Mouse (Mus musculus): ENCODE measurements around the gene Parn. TPM values are rescaled to one million over a fixed set of nuclear protein-coding genes. Genes with fewer than 3 reads are reported as not detected.
A peak's percentile ranks its signal among the peaks of the same experiment; 100 is the strongest.
"Not testable (repeated sequence)": the region's sequence is repeated elsewhere in the genome, so short reads cannot be mapped to it uniquely, and the experiment has no call there.

The Parn gene
- polyA plus RNA-seq, 1 experiment = 15.1 TPM

GRCm38 (mm10) chr16:13674511-13674910 lies 6.5 kb upstream of the Parn start:
- 55% methylated on average over 3 of the region's 3 CpGs for WGBS
- no peak for DNase-seq
- 0 out of 2 replicates have a peak, but pooled peaks cover 1% of the 10 kb centered on the region for H3K36me3 ChIP-seq (ENCODE audit: control insufficient read depth, insufficient read depth, low read length)
- H3K4me3 ChIP-seq (ENCODE audit: insufficient read depth, low read depth, low read length) = no peak overlapping the region
- H3K4me1 ChIP-seq (ENCODE audit: control insufficient read depth, insufficient read depth, low read length) = peaks cover 5% of the 10 kb centered on the region; the same call in 1 of the 2 replicates
- no peak for TF ChIP-seq CTCF (conservative IDR thresholded peaks at IDR 0.05; ENCODE audit: insufficient read depth, insufficient read length, low read depth, low read length)
- TF ChIP-seq POLR2A (IDR thresholded peaks at IDR 0.05; ENCODE audit: low read depth, low read length) = no peak
- H3K27me3 ChIP-seq (replicated peaks; ENCODE audit: control insufficient read depth, insufficient read depth, low read length) = no peaks in the 10 kb centered on the region
- H3K27ac ChIP-seq (ENCODE audit: insufficient read depth, low read depth, low read length) = no peak overlapping the region

DNA sequence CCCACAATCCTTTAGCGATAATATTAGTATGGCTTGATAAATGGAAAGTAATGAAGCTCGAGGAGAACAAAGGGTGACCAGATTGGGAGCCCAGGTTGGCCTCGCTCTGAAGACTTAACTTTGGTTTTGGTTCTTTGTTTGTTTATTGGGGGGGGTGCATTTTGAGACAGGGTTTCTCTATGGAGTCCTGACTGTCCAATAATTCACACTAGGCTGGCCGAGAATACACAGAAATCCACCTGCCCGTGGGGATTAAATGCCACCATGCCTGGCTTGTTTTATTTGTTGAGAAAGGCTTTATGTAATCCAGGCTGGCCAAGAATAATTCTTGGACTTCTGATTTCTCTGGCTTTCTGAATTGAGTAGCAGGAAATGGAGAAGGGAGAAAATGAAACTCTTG lies 5.1 kb upstream of the Parn start:
- Histone ChIP-seq H3K36me3 (ENCODE audit: control insufficient read depth, insufficient read depth, low read length) (0 out of 2 replicates have a peak, but pooled peaks cover 1% of the 10 kb centered on the region), H3K27me3 (replicated peaks; ENCODE audit: control insufficient read depth, insufficient read depth, low read length) (no peaks in the 10 kb centered on the region), H3K4me1 (ENCODE audit: control insufficient read depth, insufficient read depth, low read length) (peaks cover 2% of the 10 kb centered on the region; the same call in 1 of the 2 replicates), H3K4me3 (ENCODE audit: insufficient read depth, low read depth, low read length) (no peak overlapping the region), H3K27ac (ENCODE audit: insufficient read depth, low read depth, low read length) (no peak overlapping the region)
- WGBS = 58% methylated on average over 5 of the region's 5 CpGs
- TF ChIP-seq POLR2A (IDR thresholded peaks at IDR 0.05; ENCODE audit: low read depth, low read length) (no peak), CTCF (conservative IDR thresholded peaks at IDR 0.05; ENCODE audit: insufficient read depth, insufficient read length, low read depth, low read length) (no peak)
- DNase-seq = peak; percentile 8

DNA sequence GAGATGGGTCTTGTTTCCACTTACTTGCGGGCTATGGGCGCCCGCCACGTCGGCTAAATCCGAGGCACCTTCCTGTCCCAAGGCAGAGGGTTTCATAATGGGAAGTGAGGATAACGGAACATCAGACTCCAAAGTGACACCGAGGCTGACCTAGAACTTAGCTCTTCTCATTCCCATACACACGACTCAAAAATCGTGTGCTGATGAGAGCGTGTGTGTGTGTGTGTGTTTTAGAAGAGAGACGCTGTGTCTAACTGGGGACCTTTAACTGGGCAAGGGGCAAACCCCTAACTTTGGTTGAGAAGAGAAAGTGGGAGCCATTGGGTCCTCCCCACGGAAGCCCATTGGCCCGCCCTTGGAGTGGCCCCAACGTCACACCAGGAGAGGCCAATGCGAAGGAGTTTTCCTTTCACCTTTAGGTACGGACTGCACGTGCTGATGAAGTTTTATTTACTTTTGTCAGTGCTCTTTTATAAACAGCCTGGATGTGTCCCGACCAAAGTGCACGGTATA lies 4.5 kb upstream of the Parn start:
- DNase-seq = peak; percentile 79
- Histone ChIP-seq H3K36me3 (ENCODE audit: control insufficient read depth, insufficient read depth, low read length) (0 out of 2 replicates have a peak, but pooled peaks cover under 1% of the 10 kb centered on the region), H3K27ac (ENCODE audit: insufficient read depth, low read depth, low read length) (peak overlapping the region; percentile 90), H3K4me3 (ENCODE audit: insufficient read depth, low read depth, low read length) (peak overlapping the region; percentile 98), H3K4me1 (ENCODE audit: control insufficient read depth, insufficient read depth, low read length) (peaks cover 2% of the 10 kb centered on the region; the same call in 1 of the 2 replicates), H3K27me3 (replicated peaks; ENCODE audit: control insufficient read depth, insufficient read depth, low read length) (no peaks in the 10 kb centered on the region)
- under 1% methylated on average over 20 of the region's 20 CpGs for WGBS
- no peak for TF ChIP-seq POLR2A (IDR thresholded peaks at IDR 0.05; ENCODE audit: low read depth, low read length)
- no peak for TF ChIP-seq CTCF (conservative IDR thresholded peaks at IDR 0.05; ENCODE audit: insufficient read depth, insufficient read length, low read depth, low read length)

DNA sequence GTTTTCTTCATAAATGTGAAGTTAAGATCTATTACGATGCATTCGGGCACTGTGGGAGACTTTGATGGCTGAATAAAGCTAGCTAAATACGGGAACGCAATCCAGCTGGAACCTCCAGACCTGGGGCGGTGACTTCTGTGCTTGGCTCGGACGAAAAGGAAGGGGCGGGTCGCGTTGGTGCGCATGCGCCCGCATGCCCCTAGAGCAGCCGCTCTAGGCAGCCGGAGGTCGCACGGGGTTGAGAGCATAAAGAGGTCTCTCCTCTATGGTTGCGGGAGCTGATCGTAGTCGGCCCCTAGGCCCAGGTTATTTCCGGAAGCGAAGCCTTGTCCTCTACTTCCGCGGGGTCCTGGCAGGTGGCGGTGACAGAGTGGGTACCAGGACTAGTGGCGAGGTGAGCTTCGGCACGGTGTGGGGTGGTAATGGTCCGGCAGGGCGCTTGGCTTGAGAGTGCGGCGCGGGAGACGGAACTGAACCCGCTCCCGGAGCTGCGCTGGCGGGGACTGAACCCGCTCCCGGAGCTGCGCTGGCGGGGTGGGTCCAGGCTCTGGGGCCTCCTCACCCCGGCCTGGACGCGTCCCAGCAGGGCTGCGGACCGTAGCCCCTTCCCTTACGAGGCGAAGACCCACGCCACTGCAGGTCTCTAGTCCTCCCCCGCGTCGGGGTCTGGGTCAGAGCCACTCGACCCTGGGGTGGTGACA lies 3.9 kb upstream of the Parn start, which contains the start of the genes Bfar and 3110001I22Rik:
Gene Bfar (plus strand): TSS at position 174 of the 701 bp plus-strand sequence.
Gene 3110001I22Rik (plus strand): TSS at position 245 of the 701 bp plus-strand sequence.
- Histone ChIP-seq H3K27ac (ENCODE audit: insufficient read depth, low read depth, low read length) (peak within 1 kb of the TSS; percentile 90), H3K4me3 (ENCODE audit: insufficient read depth, low read depth, low read length) (peak within 1 kb of the TSS; percentile 98), H3K36me3 (ENCODE audit: control insufficient read depth, insufficient read depth, low read length) (no peaks in the 10 kb centered on the region), H3K4me1 (ENCODE audit: control insufficient read depth, insufficient read depth, low read length) (peaks cover 2% of the 10 kb centered on the region; the same call in 1 of the 2 replicates), H3K27me3 (replicated peaks; ENCODE audit: control insufficient read depth, insufficient read depth, low read length) (no peaks in the 10 kb centered on the region)
- no peak for TF ChIP-seq CTCF (conservative IDR thresholded peaks at IDR 0.05; ENCODE audit: insufficient read depth, insufficient read length, low read depth, low read length)
- TF ChIP-seq POLR2A (IDR thresholded peaks at IDR 0.05; ENCODE audit: low read depth, low read length) = peak; percentile 83
- peak; percentile 95 for DNase-seq
- under 1% methylated on average over 53 of the region's 54 CpGs for WGBS

GRCm38 (mm10) chr16:13670896-13671295 lies 2.9 kb upstream of the Parn start:
- H3K27me3 ChIP-seq (replicated peaks; ENCODE audit: control insufficient read depth, insufficient read depth, low read length); H3K4me1 ChIP-seq (ENCODE audit: control insufficient read depth, insufficient read depth, low read length); H3K4me3 ChIP-seq (ENCODE audit: insufficient read depth, low read depth, low read length); H3K36me3 ChIP-seq (ENCODE audit: control insufficient read depth, insufficient read depth, low read length); DNase-seq; H3K27ac ChIP-seq (ENCODE audit: insufficient read depth, low read depth, low read length): not testable (repeated sequence)
- WGBS = 80% methylated on average over 5 of the region's 5 CpGs

- no peak overlapping the region for H3K27ac ChIP-seq (ENCODE audit: insufficient read depth, low read depth, low read length)
- H3K36me3 ChIP-seq (ENCODE audit: control insufficient read depth, insufficient read depth, low read length) = no peaks in the 10 kb centered on the region
- no peak overlapping the region for H3K4me3 ChIP-seq (ENCODE audit: insufficient read depth, low read depth, low read length)
- no peak for DNase-seq
- H3K27me3 ChIP-seq (replicated peaks; ENCODE audit: control insufficient read depth, insufficient read depth, low read length) = no peaks in the 10 kb centered on the region
- TF ChIP-seq CTCF (conservative IDR thresholded peaks at IDR 0.05; ENCODE audit: insufficient read depth, insufficient read length, low read depth, low read length) (no peak), POLR2A (IDR thresholded peaks at IDR 0.05; ENCODE audit: low read depth, low read length) (no peak)
- H3K4me1 ChIP-seq (ENCODE audit: control insufficient read depth, insufficient read depth, low read length) = peaks cover 2% of the 10 kb centered on the region; the same call in 1 of the 2 replicates
- WGBS = 100% methylated on average over 1 of the region's 1 CpGs
Measured at GRCm38 (mm10) chr16:13669282-13669681, 1.3 kb upstream of the Parn start.

- Histone ChIP-seq H3K4me1 (ENCODE audit: control insufficient read depth, insufficient read depth, low read length) (peaks cover 2% of the 10 kb centered on the region; the same call in 1 of the 2 replicates), H3K36me3 (ENCODE audit: control insufficient read depth, insufficient read depth, low read length) (no peaks in the 10 kb centered on the region), H3K27me3 (replicated peaks; ENCODE audit: control insufficient read depth, insufficient read depth, low read length) (no peaks in the 10 kb centered on the region), H3K4me3 (ENCODE audit: insufficient read depth, low read depth, low read length) (no peak overlapping the region; the same call in 1 of the 2 replicates), H3K27ac (ENCODE audit: insufficient read depth, low read depth, low read length) (no peak overlapping the region)
- 84% methylated on average over 10 of the region's 10 CpGs for WGBS
- no peak for DNase-seq
- TF ChIP-seq CTCF (conservative IDR thresholded peaks at IDR 0.05; ENCODE audit: insufficient read depth, insufficient read length, low read depth, low read length) = no peak
- TF ChIP-seq POLR2A (IDR thresholded peaks at IDR 0.05; ENCODE audit: low read depth, low read length) = no peak
Measured at GRCm38 (mm10) chr16:13668402-13669108, 585 bp upstream of the Parn start.
